Mouse (Mus musculus) kidney, embryonic 16.5 days (tissue): ENCODE measurements around the gene Nutf2. TPM values are rescaled to one million over a fixed set of nuclear protein-coding genes. Genes with fewer than 3 reads are reported as not detected.

Experiments
- ATAC-seq: fragments of 200-750 bp; cut with Nextera tagmentation; 2 replicates; pipeline ENCODE4 v1.8.0; 2017; ENCODE audit warnings: moderate TSS enrichment; ENCODE audit not compliant: low FRiP score, low TSS enrichment
- H3K27ac ChIP-seq: fragments of 300-500 bp; sonication (generic); 2 replicates; pipeline ENCODE4 v1.5.1; 2014; ENCODE audit warnings: low read length
- H3K27me3 ChIP-seq: fragments of 300-500 bp; sonication (generic); 2 replicates; pipeline ENCODE4 v1.6.1; 2014; ENCODE audit warnings: low read length, control low read depth, mixed read lengths; ENCODE audit not compliant: insufficient read depth
- H3K36me3 ChIP-seq: fragments of 300-500 bp; sonication (generic); 2 replicates; pipeline ENCODE4 v1.6.1; 2014; ENCODE audit warnings: low read length, control low read depth, mixed read lengths; ENCODE audit not compliant: insufficient read depth
- H3K4me1 ChIP-seq: fragments of 300-500 bp; sonication (generic); 2 replicates; pipeline ENCODE4 v1.6.1; 2014; ENCODE audit warnings: low read length, control low read depth, mixed read lengths; ENCODE audit not compliant: insufficient read depth
- H3K4me2 ChIP-seq: fragments of 300-500 bp; sonication (generic); replicated peaks from 2 replicates; pipeline ENCODE4 v1.6.1; 2014; ENCODE audit warnings: low read depth, low read length
- H3K4me3 ChIP-seq: fragments of 300-500 bp; sonication (generic); 2 replicates; pipeline ENCODE4 v1.5.1; 2014; ENCODE audit warnings: mild to moderate bottlenecking, low read length
- H3K9ac ChIP-seq: fragments of 300-500 bp; sonication (generic); replicated peaks from 2 replicates; pipeline ENCODE4 v1.6.1; 2014; ENCODE audit warnings: low read length
- H3K9me3 ChIP-seq: fragments of 300-500 bp; sonication (generic); 2 replicates; pipeline ENCODE4 v1.6.1; 2016; ENCODE audit warnings: low read length, control low read depth
- WGBS: fragments of 180-500 bp; shearing (Covaris S2); extraction: QIAGEN DNeasy Blood & Tissue Kit; methylation state at CpG from one replicate; pipeline ENCODE4 v1.1.7; 2014; 5-methylcytosine and 5-hydroxymethylcytosine counted together
- polyA plus RNA-seq: library from polyadenylated mRNA; unstranded; fragments of >200 nt; fragmentation: Nextera tagmentation; extraction: Ambion mirVana; gene quantifications from 2 replicates; pipeline ENCODE4 v1.2.1, GENCODE M21; 2015

Nutf2 gene
- polyA plus RNA-seq: 186 and 242 TPM in 2 replicates

DNA sequence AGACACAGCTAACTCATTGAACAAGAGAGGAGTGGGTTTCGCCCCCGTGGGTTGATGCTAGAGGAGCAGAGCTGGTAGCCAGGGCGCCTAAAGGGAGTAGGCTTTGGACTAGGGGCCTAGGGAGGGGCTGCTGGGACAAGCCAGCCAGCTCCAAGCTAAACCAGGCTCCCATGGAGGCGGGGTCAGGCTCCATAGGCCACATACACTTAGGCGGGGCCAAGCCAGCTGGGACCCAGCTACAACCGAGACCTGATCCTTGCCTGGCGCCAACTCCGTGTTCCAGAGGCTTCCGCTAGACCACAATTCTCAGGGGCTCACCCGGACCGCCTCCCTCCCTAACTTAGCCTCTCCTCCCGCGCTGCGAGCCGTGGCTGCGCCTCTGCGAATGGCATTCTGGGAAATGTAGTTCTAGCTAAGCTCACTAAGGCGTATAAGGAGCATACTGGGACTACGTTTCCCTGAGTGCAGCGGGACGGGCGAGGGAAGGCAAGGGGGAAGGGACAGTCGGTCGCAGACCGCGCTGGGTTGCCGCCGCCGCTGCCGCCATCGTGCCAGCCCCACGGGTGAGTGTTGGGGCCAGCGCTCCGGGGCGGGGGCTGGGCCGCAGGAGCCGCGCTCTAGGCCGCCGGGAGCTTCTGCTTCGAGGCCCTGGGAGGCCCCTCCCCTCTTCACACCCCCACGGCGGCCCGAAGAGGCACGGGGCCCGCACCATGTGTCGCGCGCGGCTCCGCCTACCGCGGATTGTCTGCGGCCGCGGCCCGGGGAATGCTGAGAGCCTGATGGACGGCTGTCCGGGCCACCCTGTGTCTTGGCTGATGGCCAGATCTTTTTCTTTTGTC is at the start of gene Nutf2:
Gene Nutf2, plus strand, starts transcription at position 438 of the 839 bp plus-strand sequence.
- no peaks in the 10 kb centered on the region for H3K27me3 ChIP-seq
- peak within 1 kb of the TSS; percentile 85 for H3K4me3 ChIP-seq
- peak within 1 kb of the TSS; percentile 69 for H3K4me2 ChIP-seq
- peak within 1 kb of the TSS; percentile 96 for H3K27ac ChIP-seq
- ATAC-seq: peak; percentile 99
- peaks cover 42% of the 10 kb centered on the region for H3K4me1 ChIP-seq
- H3K36me3 ChIP-seq: peaks cover 6% of the 10 kb centered on the region; the same call in 1 of the 2 replicates
- no peaks in the 10 kb centered on the region for H3K9me3 ChIP-seq
- peak within 1 kb of the TSS; percentile 89 for H3K9ac ChIP-seq
- under 1% methylated on average over 48 of the region's 59 CpGs for WGBS

DNA sequence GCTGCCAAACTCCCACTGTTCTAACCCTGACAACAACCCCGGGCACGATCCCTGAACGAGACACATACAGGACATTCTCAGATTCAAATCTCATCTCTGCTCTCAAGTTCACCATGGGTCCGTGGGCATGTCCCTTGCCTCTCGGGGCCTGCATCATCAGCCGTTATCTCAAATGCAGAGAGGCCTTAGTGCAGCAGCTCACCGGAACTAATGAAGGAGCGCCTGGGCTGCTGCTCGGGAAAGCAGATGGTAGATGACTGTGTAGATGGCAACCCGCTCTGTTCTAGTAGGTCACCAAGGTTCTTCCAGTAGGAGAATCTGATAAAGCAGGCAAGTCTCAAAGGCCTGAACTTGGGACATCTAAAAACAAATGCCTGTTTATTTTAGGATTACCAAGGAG is 49.3 kb upstream of the Nutf2 start:
- ATAC-seq: no peak
- Histone ChIP-seq H3K36me3 (no peaks in the 10 kb centered on the region; the same call in 1 of the 2 replicates), H3K9ac (no peak overlapping the region), H3K4me1 (peaks cover 7% of the 10 kb centered on the region; the same call in 1 of the 2 replicates), H3K9me3 (no peaks in the 10 kb centered on the region), H3K27ac (no peak overlapping the region), H3K4me3 (no peak overlapping the region), H3K27me3 (no peaks in the 10 kb centered on the region), H3K4me2 (no peak overlapping the region)
- WGBS: 79% methylated on average over 10 of the region's 10 CpGs

DNA sequence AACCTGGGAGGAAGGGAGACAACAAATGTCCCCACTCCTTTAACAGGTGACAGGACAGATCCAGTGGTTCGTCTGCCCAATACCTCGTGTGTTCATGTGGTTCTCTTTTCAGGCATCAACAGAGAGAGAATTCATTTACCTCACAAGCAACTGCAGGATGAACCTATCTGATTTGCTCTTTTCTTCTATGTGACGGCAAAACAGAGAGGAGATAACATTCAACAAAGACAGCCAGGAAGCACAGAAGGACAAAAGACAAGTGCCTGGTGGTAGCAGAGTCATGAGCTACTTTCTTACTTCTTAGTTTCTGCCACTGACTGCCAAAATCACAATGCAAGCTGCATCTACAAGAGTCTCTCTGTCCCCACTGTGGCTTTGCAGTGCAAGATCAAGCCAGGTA is 48.8 kb upstream of the Nutf2 start:
- WGBS: 83% methylated on average over 3 of the region's 3 CpGs

DNA sequence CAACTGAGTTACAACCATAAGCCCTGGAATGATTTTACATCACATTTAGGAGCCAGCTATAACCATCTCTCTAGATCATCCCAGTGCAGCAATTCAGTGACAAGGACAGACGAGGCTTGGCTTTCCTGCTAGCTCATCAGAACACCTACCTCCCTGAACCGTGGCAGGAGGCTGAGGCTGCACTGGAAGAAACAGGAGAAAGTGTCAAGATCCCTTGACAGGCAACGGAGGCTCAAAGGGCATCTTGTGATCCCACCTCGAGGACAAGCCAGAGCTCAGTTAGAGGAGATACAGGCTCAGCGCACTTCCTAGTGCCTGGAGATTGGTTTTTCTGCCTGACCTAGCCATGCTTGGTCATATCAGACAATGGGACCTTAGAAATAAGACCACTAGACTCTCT is 47.9 kb upstream of the Nutf2 start:
- whole genome bisulfite sequencing: 78% methylated on average over 5 of the region's 5 CpGs

More for the DNA sequence above, 48.8 kb upstream of the Nutf2 start:
- no peak for ATAC-seq
- Histone ChIP-seq H3K27me3 (no peaks in the 10 kb centered on the region), H3K36me3 (no peaks in the 10 kb centered on the region; the same call in 1 of the 2 replicates), H3K27ac (no peak overlapping the region), H3K4me1 (peaks cover 7% of the 10 kb centered on the region; the same call in 1 of the 2 replicates), H3K4me2 (no peak overlapping the region), H3K9me3 (no peaks in the 10 kb centered on the region), H3K4me3 (no peak overlapping the region), H3K9ac (no peak overlapping the region)

DNA sequence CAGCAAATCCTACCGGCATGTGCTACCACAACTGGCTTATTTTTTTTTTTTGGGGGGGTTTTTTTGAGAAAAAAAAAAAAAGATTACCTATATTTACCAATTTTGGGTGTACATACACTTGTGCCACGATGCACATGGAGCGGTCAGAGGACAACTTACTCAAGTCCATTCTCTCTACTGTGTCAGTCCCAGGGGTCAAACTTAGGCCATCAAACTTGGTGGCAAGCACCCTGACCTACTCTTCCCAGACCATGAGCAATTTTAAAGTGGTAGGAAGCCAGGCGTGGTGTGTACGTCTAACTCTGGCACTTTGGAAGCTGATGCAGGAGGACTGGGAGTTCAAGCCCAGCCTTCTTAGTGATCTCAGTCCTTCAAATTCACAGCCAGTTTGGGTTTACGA is 47.1 kb upstream of the Nutf2 start:
- Histone ChIP-seq H3K9me3 (no peaks in the 10 kb centered on the region), H3K27ac (no peak overlapping the region), H3K9ac (no peak overlapping the region), H3K27me3 (no peaks in the 10 kb centered on the region), H3K36me3 (no peaks in the 10 kb centered on the region; the same call in 1 of the 2 replicates), H3K4me3 (no peak overlapping the region), H3K4me1 (peaks cover 3% of the 10 kb centered on the region; the same call in 1 of the 2 replicates), H3K4me2 (no peak overlapping the region)
- 92% methylated on average over 6 of the region's 6 CpGs for WGBS
- ATAC-seq: no peak

More for the DNA sequence above, 47.9 kb upstream of the Nutf2 start:
- no peak overlapping the region for H3K4me2 ChIP-seq
- peaks cover 7% of the 10 kb centered on the region; the same call in 1 of the 2 replicates for H3K4me1 ChIP-seq
- H3K27ac ChIP-seq: no peak overlapping the region
- H3K27me3 ChIP-seq: no peaks in the 10 kb centered on the region
- H3K36me3 ChIP-seq: no peaks in the 10 kb centered on the region; the same call in 1 of the 2 replicates
- no peak for ATAC-seq
- no peaks in the 10 kb centered on the region for H3K9me3 ChIP-seq
- H3K9ac ChIP-seq: no peak overlapping the region
- H3K4me3 ChIP-seq: no peak overlapping the region

DNA sequence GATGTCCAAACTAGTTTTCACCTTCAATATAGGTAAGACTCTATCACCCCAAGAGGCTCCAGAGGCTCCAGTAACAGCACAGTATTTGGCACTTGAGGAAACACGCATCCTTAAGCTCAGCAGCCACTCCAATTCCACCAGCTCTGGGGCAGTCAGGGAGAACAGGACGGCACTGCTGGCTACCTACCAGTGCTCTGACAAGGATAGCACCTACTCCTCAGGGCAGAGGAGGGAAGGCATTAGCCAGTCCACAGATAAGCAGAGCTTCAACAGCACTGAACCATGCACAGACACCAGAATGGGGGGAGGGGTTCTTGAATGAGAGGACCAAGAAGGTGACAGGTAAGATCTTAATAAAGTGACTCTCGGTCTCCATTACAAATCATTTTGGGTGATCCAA is 40.7 kb upstream of the Nutf2 start:
- no peak for ATAC-seq
- no peak overlapping the region for H3K4me2 ChIP-seq
- WGBS: 92% methylated on average over 3 of the region's 3 CpGs
- no peaks in the 10 kb centered on the region for H3K9me3 ChIP-seq
- H3K27ac ChIP-seq: no peak overlapping the region
- peaks cover 32% of the 10 kb centered on the region for H3K36me3 ChIP-seq
- no peak overlapping the region for H3K4me3 ChIP-seq
- no peaks in the 10 kb centered on the region for H3K27me3 ChIP-seq
- H3K9ac ChIP-seq: no peak overlapping the region
- H3K4me1 ChIP-seq: no peaks in the 10 kb centered on the region

DNA sequence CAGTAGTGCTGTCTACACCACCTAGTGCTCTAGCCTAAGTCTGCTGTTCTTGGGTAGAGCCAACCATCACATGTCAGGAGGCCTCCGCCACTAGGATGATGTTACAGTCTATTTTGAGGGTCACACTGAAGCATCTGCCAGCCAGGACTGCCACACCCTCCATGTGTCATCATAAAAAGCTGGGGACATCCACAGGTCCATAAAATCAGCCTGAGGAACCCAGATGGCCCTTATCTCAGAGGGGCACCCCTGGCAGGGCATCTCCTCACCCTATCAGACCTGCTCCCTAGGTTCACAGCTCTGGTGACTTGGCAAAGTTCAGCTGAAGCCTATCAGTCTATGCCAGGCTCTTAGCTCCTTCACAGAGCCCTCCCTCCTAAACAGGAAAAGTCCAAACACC is 39.5 kb upstream of the Nutf2 start:
- Histone ChIP-seq H3K27me3 (no peaks in the 10 kb centered on the region), H3K4me1 (peaks cover 5% of the 10 kb centered on the region), H3K4me2 (no peak overlapping the region), H3K36me3 (peaks cover 34% of the 10 kb centered on the region), H3K27ac (no peak overlapping the region), H3K9me3 (no peaks in the 10 kb centered on the region), H3K4me3 (no peak overlapping the region), H3K9ac (no peak overlapping the region)
- peak; percentile 46; the same call in 1 of the 2 replicates for ATAC-seq
- 100% methylated on average over 1 of the region's 1 CpGs for WGBS

DNA sequence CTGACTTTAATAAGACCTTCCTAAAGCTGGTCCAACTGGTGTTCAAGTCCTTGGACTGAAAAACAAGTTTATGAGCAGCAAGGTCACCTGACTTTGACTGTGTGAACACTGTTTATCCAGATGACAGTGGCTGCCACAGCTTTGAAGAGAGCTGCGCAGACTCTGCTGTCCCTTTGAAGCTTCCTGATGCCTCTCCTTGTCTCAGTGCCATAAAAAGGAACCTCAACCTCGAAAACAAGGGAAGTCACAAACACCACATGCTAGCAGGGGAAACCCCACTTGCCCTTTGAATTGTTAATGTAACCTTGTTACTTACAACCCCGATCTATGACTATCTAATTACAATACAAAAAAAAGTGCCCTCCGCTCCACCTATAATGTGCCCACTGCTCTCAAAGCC is 34.9 kb upstream of the Nutf2 start:
- 53% methylated on average over 4 of the region's 4 CpGs for WGBS
- Histone ChIP-seq H3K4me1 (peaks cover 16% of the 10 kb centered on the region), H3K27me3 (no peaks in the 10 kb centered on the region), H3K9ac (no peak overlapping the region), H3K36me3 (peaks cover 33% of the 10 kb centered on the region), H3K4me3 (peak overlapping the region; percentile 88), H3K4me2 (peak overlapping the region; percentile 87), H3K9me3 (no peaks in the 10 kb centered on the region), H3K27ac (no peak overlapping the region)
- ATAC-seq: no peak

DNA sequence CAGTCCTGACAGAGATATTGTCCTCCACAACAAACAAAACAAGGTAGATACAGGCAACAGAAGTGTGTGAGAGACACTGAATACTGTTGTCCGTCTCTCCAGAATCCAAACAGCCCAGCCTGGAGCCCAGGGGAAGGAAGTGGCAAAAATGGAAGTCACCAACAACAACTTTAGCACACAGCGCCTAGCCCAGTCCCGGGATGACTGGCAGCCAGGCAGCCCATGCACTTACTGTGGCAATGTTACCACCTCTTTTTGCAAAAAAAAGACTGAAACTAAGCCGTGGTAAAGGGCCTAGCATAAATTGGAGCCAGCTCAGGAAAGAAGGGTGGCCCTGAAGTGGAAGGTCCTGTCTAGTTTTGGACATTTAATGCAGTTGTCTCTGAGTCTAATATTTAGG is 34.0 kb upstream of the Nutf2 start:
- no peaks in the 10 kb centered on the region for H3K9me3 ChIP-seq
- no peak for ATAC-seq
- H3K4me2 ChIP-seq: peak overlapping the region; percentile 87
- 3% methylated on average over 4 of the region's 4 CpGs for WGBS
- peak overlapping the region; percentile 90 for H3K9ac ChIP-seq
- 0 out of 2 replicates have a peak overlapping the region, but pooled peaks have one; percentile 2 for H3K27ac ChIP-seq
- H3K4me3 ChIP-seq: peak overlapping the region; percentile 88
- H3K4me1 ChIP-seq: peaks cover 16% of the 10 kb centered on the region
- H3K27me3 ChIP-seq: no peaks in the 10 kb centered on the region
- H3K36me3 ChIP-seq: peaks cover 24% of the 10 kb centered on the region
